Mouse (Mus musculus) monocyte, adult 2 months (primary cell): Measurements from ENCODE around the gene Vmn1r224.

ENCODE experiments used
- DNase-seq, 2 experiments: peaks; one replicate each; pipeline ENCODE4 v3.0.0; 2022; ENCODE audit warnings: low spot score in 2 of 2, low read depth in 1 of 2

Gene Vmn1r224

DNA sequence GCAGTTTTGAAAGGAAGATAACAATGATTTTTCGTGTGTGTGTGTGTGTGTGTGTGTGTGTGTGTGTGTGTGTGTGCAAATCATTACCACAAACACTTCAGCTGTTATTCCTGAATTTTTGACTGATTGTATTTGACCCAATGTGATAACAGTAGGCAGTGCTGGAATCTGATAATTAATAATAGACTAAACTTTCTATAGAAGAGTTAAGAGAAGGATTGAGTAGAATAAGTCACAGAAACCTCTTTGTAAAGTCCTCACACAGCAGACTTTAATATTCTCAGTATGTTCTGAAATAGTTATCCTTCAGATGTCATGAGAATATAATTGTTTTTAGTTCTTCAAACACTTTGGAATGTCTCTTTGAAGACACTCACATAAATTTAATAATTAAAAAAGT, at the start of gene Vmn1r224:
TSS of gene Vmn1r224 (plus strand) at position 301 of the 400 bp plus-strand sequence.
- no peak for DNase-seq

DNA sequence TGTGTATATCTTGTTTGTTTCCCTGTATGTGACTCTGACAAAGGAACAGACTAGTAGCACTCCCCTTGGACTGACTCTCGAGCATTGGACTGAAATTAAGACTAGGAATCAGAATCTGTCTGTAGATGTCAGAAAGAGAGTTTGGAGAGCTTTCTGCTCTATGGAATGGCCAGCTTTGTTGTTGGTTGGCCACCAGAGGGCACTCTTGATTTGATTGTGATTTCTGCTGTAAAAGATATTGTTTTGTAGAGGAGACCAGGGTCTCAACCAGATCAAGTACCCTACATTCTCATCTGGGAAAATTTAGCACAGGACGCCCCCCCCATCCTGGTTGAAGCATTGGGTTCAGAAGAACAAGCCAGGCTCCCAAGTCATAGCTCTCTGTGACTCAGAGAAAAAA, 14.8 kb upstream of the Vmn1r224 start:
- DNase-seq, result no peak

DNA sequence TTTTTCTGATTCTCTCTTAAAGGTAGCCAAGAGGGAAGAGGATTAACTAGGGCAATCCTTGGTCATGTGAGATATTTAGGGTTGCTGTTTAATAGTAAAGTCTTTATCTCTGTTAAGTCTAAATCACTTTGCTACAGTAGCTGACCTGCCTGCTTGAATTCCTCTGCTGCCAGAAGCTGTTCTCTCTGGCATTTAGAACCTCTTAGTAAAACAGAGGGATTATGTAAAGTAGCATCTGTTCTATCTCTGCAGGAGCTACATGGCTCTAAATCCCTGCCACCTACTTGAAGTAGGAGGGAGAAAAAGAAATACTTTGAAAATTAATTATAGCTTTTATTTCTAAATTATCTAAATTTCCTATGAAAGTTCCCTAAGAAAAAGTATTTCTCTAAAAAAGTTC, 25.3 kb downstream of the Vmn1r224 start:
- no peak for DNase-seq

DNA sequence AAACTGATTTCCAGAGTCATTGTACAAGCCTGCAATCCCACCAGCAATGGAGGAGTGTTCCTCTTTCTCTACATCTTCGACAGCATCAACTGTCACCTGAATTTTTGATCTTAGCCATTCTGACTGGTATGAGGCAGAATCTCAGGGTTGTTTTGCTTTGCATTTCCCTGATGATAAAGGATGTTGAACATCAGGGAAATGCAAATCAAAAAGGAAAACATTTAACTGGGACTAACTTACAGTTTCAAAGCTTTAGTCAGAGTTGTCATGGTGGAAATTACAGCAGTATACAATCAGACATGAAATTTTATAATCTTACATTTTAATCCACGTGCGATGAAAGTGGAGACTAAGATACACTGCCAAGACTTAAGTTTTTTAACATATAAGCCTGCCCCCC, 59.4 kb downstream of the Vmn1r224 start:
- DNase-seq, result no peak
